Mouse (Mus musculus): ENCODE data around the gene Crlf1.
A peak's percentile ranks its signal among the peaks of the same experiment; 100 is the strongest.

DNA sequence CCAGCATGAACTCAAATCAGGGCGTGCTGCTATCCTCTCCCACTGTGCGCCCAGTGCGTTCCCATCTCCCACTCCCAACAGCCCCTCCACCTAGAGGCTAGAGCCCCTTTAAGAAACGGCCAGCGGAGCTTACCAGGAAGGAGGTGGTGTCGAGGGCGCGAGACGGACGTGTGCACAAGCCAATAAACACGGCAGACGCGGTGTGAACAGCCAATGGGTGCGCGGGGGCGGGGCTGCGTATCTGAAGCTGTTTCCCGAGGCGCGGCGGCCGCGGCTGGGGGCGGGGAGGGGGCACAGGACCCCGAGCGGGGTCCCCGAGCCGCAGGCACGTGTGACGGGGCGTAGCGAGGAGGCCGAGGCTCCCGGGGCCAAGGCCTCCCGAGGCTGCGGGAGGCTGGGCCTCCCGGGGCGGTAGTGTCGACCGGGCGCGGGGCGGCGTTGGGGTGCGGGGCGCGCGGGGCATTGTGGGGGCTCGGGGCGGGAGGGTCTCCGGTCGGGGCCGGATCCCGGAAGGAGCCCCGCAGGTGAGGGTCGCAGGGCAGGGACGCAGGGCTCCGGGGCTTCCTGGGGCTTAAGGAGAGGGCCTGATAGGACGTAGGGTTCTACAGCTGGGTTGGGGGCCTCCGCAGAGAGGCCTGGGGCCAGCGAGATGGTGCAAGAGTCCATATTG is 34.7 kb downstream of the Crlf1 start, which contains the start of the genes Fkbp8 and Kxd1:
- TF ChIP-seq CTCF (IDR thresholded peaks at IDR 0.05; ENCODE audit: extremely low read depth, insufficient read depth, low read length), result no peak
- peak; percentile 85 for TF ChIP-seq POLR2A (IDR thresholded peaks at IDR 0.05; ENCODE audit: extremely low read depth, insufficient read depth, low read length)
